Mouse (Mus musculus) lung, embryonic 16.5 days (tissue): ENCODE measurements around the gene Speg. TPM values are rescaled to one million over a fixed set of nuclear protein-coding genes. Genes with fewer than 3 reads are reported as not detected.
A peak's percentile ranks its signal among the peaks of the same experiment; 100 is the strongest.

Experiments used
- ATAC-seq: fragments of 200-750 bp; cut with Nextera tagmentation; 2 replicates; pipeline ENCODE4 v1.8.0; 2017; ENCODE audit warnings: low read depth, mild to moderate bottlenecking, moderate library complexity
- H3K27ac ChIP-seq: fragments of 300-500 bp; sonication (generic); 2 replicates; pipeline ENCODE4 v1.5.1; 2014; ENCODE audit warnings: mild to moderate bottlenecking, control low read depth, low read length
- H3K27me3 ChIP-seq: fragments of 300-500 bp; sonication (generic); 2 replicates; pipeline ENCODE4 v1.6.1; 2014; ENCODE audit warnings: low read depth, low read length, mixed read lengths; ENCODE audit not compliant: control insufficient read depth, insufficient read depth
- H3K36me3 ChIP-seq: fragments of 300-500 bp; sonication (generic); 2 replicates; pipeline ENCODE4 v1.6.1; 2014; ENCODE audit warnings: low read length; ENCODE audit not compliant: control insufficient read depth, insufficient read depth
- H3K4me1 ChIP-seq: fragments of 300-500 bp; sonication (generic); replicated peaks from 2 replicates; pipeline ENCODE4 v1.6.1; 2014; ENCODE audit warnings: low read length, mixed read lengths; ENCODE audit not compliant: control insufficient read depth, insufficient read depth
- H3K4me2 ChIP-seq: fragments of 300-500 bp; sonication (generic); 2 replicates; pipeline ENCODE4 v1.6.1; 2014; ENCODE audit warnings: low read depth, low read length, control low read depth
- H3K4me3 ChIP-seq: fragments of 300-500 bp; sonication (generic); 2 replicates; pipeline ENCODE4 v1.5.1; 2014; ENCODE audit warnings: mild to moderate bottlenecking, low read length, control low read depth
- H3K9ac ChIP-seq: fragments of 300-500 bp; sonication (generic); 2 replicates; pipeline ENCODE4 v1.6.1; 2014; ENCODE audit warnings: low read length, control low read depth
- H3K9me3 ChIP-seq: fragments of 300-500 bp; sonication (generic); 2 replicates; pipeline ENCODE4 v1.6.1; 2016; ENCODE audit warnings: low read length; ENCODE audit not compliant: control insufficient read depth
- WGBS: fragments of 180-500 bp; shearing (Covaris S2); extraction: QIAGEN DNeasy Blood & Tissue Kit; methylation state at CpG from one replicate; pipeline ENCODE4 v1.1.7; 2014; 5-methylcytosine and 5-hydroxymethylcytosine counted together
- polyA plus RNA-seq: library from polyadenylated mRNA; unstranded; fragments of >200 nt; fragmentation: Nextera tagmentation; extraction: Ambion mirVana; gene quantifications from 2 replicates; pipeline ENCODE4 v1.2.1, GENCODE M21; 2015

The Speg gene
- polyA plus RNA-seq, 1 experiment from 2014 or later, result 38.9 TPM

- 58% methylated on average over 2 of the region's 2 CpGs for WGBS
- H3K4me1 ChIP-seq, result peaks cover 18% of the 10 kb centered on the region
These were observed 4.1 kb downstream of the Speg start for GRCm38 (mm10) chr1:75379196-75379595.

DNA sequence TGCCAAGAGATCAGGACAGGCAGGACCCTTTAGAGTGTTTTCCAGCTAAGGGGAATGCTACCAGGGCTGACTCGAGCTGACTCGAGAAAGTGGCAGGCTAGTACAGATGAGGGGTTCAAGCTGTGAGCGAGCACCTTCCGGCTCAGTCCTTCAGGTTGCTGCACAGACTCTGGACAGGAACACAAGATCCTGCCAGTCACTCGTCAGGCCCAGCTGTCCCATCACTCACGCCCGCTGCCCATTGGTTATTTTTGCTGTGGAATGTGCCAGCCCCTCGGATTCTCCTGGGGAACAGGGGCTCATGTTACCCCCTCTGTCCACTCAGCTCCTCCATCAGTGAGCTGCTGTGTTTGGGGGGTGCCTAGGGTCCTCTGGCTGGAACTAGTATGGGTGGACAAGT, 4.8 kb downstream of the Speg start:
- Histone ChIP-seq H3K36me3 (no peaks in the 10 kb centered on the region), H3K4me1 (peaks cover 17% of the 10 kb centered on the region), H3K4me2 (no peak overlapping the region), H3K4me3 (no peak overlapping the region), H3K27me3 (peaks cover 20% of the 10 kb centered on the region), H3K9ac (no peak overlapping the region), H3K27ac (no peak overlapping the region), H3K9me3 (no peaks in the 10 kb centered on the region)
- 56% methylated on average over 8 of the region's 8 CpGs for WGBS
- ATAC-seq, result no peak

More at GRCm38 (mm10) chr1:75379196-75379595, 4.1 kb downstream of the Speg start:
- H3K36me3 ChIP-seq, result no peaks in the 10 kb centered on the region
- no peak overlapping the region for H3K27ac ChIP-seq
- no peaks in the 10 kb centered on the region for H3K9me3 ChIP-seq
- no peak overlapping the region for H3K4me2 ChIP-seq
- H3K9ac ChIP-seq, result no peak overlapping the region
- no peak for ATAC-seq
- no peak overlapping the region for H3K4me3 ChIP-seq
- peaks cover 23% of the 10 kb centered on the region for H3K27me3 ChIP-seq

DNA sequence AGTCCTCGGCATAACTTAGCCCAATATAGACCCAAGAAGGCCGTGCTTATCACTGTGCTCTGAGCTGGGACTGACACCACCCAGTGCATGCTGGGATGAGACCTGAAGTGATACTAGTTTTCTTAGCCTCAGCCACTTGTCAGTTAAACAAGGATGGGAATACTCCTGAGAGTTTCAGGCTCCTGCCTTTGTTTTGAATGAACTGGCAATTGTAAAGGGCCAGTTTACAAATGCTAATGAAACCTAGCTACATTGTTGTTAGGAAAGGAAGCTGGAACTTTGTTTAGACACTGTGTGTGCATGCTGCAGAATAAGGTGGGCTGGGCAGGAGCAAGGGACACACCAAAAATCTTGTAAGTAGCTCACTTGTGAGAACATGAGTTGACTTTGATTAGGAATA, 5.9 kb downstream of the Speg start:
- ATAC-seq, result no peak
- H3K27ac ChIP-seq, result no peak overlapping the region
- H3K4me3 ChIP-seq, result no peak overlapping the region
- no peak overlapping the region for H3K9ac ChIP-seq
- no peaks in the 10 kb centered on the region for H3K9me3 ChIP-seq
- no peaks in the 10 kb centered on the region for H3K36me3 ChIP-seq
- H3K27me3 ChIP-seq, result peaks cover 10% of the 10 kb centered on the region
- WGBS, result 46% methylated on average over 2 of the region's 2 CpGs
- no peak overlapping the region for H3K4me2 ChIP-seq
- H3K4me1 ChIP-seq, result peaks cover 10% of the 10 kb centered on the region; the same call in 1 of the 2 replicates

DNA sequence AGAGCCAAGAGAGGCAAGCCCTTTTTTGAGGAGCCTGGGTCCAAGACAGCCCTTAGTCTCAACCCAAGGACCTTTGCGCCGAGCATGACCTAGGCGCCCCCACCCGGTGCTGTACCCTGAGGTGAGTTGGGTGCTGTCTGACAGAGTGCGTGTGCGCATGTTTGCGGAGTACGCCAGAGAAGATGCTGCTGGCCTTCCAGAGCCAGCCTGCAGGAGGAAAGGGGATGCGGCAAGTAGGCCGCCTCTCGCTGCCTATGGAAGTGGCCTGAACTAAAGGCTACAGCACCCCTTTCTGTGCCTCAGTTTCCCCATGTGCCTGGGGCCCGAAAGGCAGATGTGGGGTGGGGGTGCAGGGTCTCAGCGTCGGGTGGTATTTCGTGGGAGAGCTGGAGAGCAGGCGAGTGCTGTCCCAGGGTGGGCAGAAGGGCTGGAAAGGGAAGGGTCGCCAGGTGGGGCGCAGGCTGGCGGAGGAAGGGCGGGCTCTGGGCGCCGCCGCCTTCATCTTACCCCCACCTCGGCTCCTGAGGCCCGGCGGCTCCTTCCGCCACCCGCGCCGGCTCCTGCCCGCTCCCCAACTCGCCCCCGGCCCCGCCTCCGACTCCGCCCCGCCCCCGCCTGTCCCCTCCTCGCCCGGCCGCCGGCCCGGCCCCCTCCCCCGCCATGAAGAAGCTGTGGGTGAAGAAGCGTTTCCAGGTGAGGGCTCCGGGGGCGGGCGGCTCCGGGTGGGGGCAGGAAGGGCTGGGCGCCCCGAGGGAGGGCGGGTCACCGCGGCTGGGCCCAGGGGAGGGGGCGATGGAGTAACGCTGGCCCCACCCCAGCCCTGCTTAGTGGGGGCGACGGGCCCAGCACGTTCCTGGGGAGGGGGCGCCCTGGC, 6.6 kb downstream of the Speg start:
- Histone ChIP-seq H3K27ac (peak overlapping the region; percentile 36), H3K9me3 (no peaks in the 10 kb centered on the region), H3K9ac (peak overlapping the region; percentile 68), H3K4me1 (peaks cover 10% of the 10 kb centered on the region; the same call in 1 of the 2 replicates), H3K4me2 (peak overlapping the region; percentile 97), H3K27me3 (peaks cover 10% of the 10 kb centered on the region; the same call in 1 of the 2 replicates), H3K36me3 (no peaks in the 10 kb centered on the region), H3K4me3 (peak overlapping the region; percentile 73)
- ATAC-seq, result peak; percentile 72
- 4% methylated on average over 34 of the region's 60 CpGs for WGBS

DNA sequence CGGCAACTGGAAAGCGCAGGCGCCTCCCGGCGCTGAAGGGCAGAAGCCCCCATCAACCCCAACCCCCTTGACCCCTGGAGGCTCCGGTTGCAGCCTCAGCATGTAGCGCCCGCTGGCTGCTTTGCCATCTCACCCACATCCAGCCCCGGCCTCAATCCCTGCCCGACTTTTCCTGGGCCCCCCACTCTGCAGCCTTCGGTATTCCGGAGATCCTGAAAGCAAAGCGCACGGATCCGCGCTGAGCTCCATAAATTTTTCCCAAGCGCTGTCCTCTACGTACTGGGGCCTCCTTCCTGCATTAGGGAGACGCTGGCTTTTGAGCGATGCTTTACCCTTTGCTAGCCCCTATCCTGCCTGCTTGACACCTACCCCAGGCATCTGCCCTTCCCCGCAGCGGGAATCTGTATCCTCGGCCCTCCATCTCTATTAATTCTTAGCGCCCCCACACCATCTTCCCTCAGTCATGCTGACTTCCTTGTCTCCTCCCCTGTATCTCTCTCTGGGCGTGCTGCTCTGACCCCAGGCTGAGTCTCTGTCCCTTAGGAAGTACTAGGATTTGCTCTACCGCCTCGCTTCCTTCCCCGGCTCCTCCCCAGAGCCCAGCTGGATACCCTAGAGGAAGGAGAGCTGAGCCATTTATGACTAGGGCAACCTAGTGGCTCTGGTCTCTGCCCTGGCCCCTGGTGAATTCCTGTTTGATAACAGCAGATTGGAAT, 7.4 kb downstream of the Speg start:
- H3K9me3 ChIP-seq, result no peaks in the 10 kb centered on the region
- H3K27ac ChIP-seq, result peak overlapping the region; percentile 36
- H3K4me3 ChIP-seq, result peak overlapping the region; percentile 73
- H3K9ac ChIP-seq, result peak overlapping the region; percentile 68
- 2% methylated on average over 27 of the region's 28 CpGs for whole genome bisulfite sequencing
- ATAC-seq, result peak; percentile 51
- no peaks in the 10 kb centered on the region for H3K36me3 ChIP-seq
- H3K27me3 ChIP-seq, result peaks cover 18% of the 10 kb centered on the region
- H3K4me2 ChIP-seq, result peak overlapping the region; percentile 97
- H3K4me1 ChIP-seq, result peaks cover 10% of the 10 kb centered on the region; the same call in 1 of the 2 replicates

DNA sequence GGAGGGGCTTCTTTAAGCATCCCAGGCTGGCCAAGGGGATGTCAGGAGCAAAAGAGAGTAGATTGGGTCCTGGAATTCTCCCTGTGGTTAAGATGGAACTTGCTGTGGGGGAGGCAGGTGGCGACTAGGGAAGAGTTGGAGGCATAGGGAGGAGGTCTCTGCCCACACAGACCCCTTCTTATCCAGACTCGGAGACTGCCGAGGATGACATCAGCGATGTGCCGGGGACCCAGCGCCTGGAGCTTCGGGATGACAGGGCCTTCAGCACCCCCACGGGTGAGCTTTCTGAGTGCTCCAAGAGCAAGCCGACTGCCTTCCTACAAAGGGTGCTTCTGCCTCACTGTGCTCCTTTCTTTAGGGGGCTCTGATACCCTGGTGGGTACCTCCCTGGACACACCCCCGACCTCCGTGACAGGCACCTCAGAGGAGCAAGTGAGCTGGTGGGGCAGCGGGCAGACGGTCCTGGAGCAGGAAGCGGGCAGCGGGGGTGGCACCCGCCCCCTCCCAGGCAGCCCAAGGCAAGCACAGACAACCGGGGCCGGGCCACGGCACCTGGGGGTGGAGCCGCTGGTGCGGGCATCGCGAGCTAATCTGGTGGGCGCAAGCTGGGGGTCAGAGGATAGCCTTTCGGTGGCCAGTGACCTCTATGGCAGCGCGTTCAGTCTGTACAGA, 9.5 kb downstream of the Speg start:
- no peak overlapping the region for H3K9ac ChIP-seq
- no peak overlapping the region for H3K4me2 ChIP-seq
- H3K9me3 ChIP-seq, result no peaks in the 10 kb centered on the region
- ATAC-seq, result no peak
- no peaks in the 10 kb centered on the region for H3K36me3 ChIP-seq
- 81% methylated on average over 27 of the region's 27 CpGs for WGBS
- H3K4me1 ChIP-seq, result peaks cover 12% of the 10 kb centered on the region; the same call in 1 of the 2 replicates
- no peak overlapping the region for H3K4me3 ChIP-seq
- H3K27ac ChIP-seq, result no peak overlapping the region
- peaks cover 34% of the 10 kb centered on the region for H3K27me3 ChIP-seq

DNA sequence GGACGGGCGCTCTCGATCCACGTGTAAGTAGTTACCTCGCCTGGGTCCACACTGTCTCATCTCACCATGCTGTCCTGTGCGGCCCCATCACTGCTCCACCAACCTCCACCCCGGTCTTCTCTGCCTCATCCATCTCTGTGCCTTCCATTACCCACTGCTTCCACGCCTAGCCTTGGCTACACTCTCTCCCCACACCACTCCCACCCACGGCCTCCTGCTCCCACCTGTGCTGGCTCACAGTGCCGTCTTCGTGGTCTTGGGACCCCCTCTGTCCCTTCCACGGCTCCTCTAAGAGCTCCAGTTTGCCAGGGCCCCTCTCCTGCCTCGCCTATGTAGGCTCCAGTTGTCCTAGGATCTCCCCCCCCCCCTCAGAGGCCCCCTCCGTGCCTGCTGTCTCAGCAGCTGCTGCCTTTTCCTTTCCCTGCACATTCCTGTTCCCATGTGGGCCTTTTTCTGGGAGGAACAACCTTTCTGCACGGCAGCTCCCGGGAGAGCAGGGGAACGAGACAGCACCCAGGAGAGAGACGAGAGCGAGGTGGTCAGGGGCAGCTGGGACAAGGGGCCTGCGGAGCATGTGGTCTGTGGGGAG, 10.1 kb downstream of the Speg start:
- H3K4me2 ChIP-seq, result no peak overlapping the region
- H3K27ac ChIP-seq, result no peak overlapping the region
- no peak for ATAC-seq
- peaks cover 12% of the 10 kb centered on the region; the same call in 1 of the 2 replicates for H3K4me1 ChIP-seq
- no peak overlapping the region for H3K4me3 ChIP-seq
- no peaks in the 10 kb centered on the region for H3K36me3 ChIP-seq
- 64% methylated on average over 20 of the region's 20 CpGs for WGBS
- peaks cover 37% of the 10 kb centered on the region for H3K27me3 ChIP-seq
- no peak overlapping the region for H3K9ac ChIP-seq
- H3K9me3 ChIP-seq, result no peaks in the 10 kb centered on the region

- no peak overlapping the region for H3K27ac ChIP-seq
- WGBS, result 25% methylated on average over 4 of the region's 4 CpGs
- H3K4me3 ChIP-seq, result no peak overlapping the region
- H3K9me3 ChIP-seq, result no peaks in the 10 kb centered on the region
- H3K36me3 ChIP-seq, result no peaks in the 10 kb centered on the region
- no peak overlapping the region for H3K9ac ChIP-seq
- peaks cover 37% of the 10 kb centered on the region for H3K27me3 ChIP-seq
- peaks cover 12% of the 10 kb centered on the region; the same call in 1 of the 2 replicates for H3K4me1 ChIP-seq
- ATAC-seq, result no peak
- no peak overlapping the region for H3K4me2 ChIP-seq
These were observed 11.1 kb downstream of the Speg start for GRCm38 (mm10) chr1:75386149-75386548.
